Mouse (Mus musculus): ENCODE measurements around the gene Prg2. TPM values are rescaled to one million over a fixed set of nuclear protein-coding genes. Genes with fewer than 3 reads are reported as not detected.

The Prg2 gene
- total and polyA plus RNA-seq, 3 experiments, result 0.17 to 0.42 TPM; not detected in 1

- peaks cover 0 to 19% of the 10 kb centered on the region in 2 experiments; a peak in 2 of 4 replicates for H3K36me3 ChIP-seq (ENCODE audit: control insufficient read depth in 1 of 2, insufficient read depth in 2 of 2, low read length in 2 of 2)
- H3K27me3 ChIP-seq (ENCODE audit: control insufficient read depth in 1 of 2, insufficient read depth in 2 of 2, low read length in 2 of 2), result no peaks in the 10 kb centered on the region
- H3K79me2 ChIP-seq (ENCODE audit: control insufficient read depth, insufficient read depth, low read length, poor library complexity), result no peaks in the 10 kb centered on the region
- no peak overlapping the region for H3K27ac ChIP-seq (ENCODE audit: control insufficient read depth, low read depth, low read length)
- H3K9ac ChIP-seq (ENCODE audit: control insufficient read depth, low read depth, low read length, poor library complexity, severe bottlenecking), result no peak overlapping the region
- no peak for DNase-seq (ENCODE audit: low read depth, low spot score)
- TF ChIP-seq BHLHE40 (IDR thresholded peaks at IDR 0.05; ENCODE audit: borderline replicate concordance, low read depth, low read length) (no peak), CTCF (IDR thresholded peaks at IDR 0.05 in 2 of 3, conservative IDR thresholded peaks at IDR 0.05 in 1 of 3; ENCODE audit: control insufficient read depth in 1 of 3, insufficient read depth in 1 of 3, low read depth in 2 of 3, low read length in 3 of 3, poor library complexity in 1 of 3, severe bottlenecking in 1 of 3) (no peak), KAT2A (conservative IDR thresholded peaks at IDR 0.05; ENCODE audit: low read depth, low read length) (no peak), CHD2 (IDR thresholded peaks at IDR 0.05; ENCODE audit: low read length) (no peak), USF1 (IDR thresholded peaks at IDR 0.05; ENCODE audit: low read depth, low read length) (no peak), MAX (IDR thresholded peaks at IDR 0.05; ENCODE audit: low read length) (no peak), MYB (IDR thresholded peaks at IDR 0.05; ENCODE audit: low read depth, low read length) (no peak), ZMIZ1 (IDR thresholded peaks at IDR 0.05; ENCODE audit: low read depth, low read length) (no peak), HCFC1 (IDR thresholded peaks at IDR 0.05; ENCODE audit: low read depth, low read length) (no peak), POLR2AphosphoS2 (IDR thresholded peaks at IDR 0.05; ENCODE audit: low read length) (no peak), TCF12 (IDR thresholded peaks at IDR 0.05; ENCODE audit: low read depth, low read length) (no peak), MXI1 (IDR thresholded peaks at IDR 0.05; ENCODE audit: low read depth, low read length) (no peak), POLR2A (IDR thresholded peaks at IDR 0.05; ENCODE audit: control insufficient read depth in 1 of 2, insufficient read depth in 1 of 2, low read depth in 1 of 2, low read length in 2 of 2, poor library complexity in 1 of 2) (no peak), SMC3 (IDR thresholded peaks at IDR 0.05; ENCODE audit: low read depth, low read length) (no peak), POLR2AphosphoS5 (IDR thresholded peaks at IDR 0.05; ENCODE audit: borderline replicate concordance, low read depth, low read length) (no peak)
- H3K4me1 ChIP-seq (ENCODE audit: control insufficient read depth in 1 of 2, insufficient read depth in 2 of 2, low read length in 2 of 2), result peaks cover 9 to 11% of the 10 kb centered on the region in 2 experiments
- H3K9me3 ChIP-seq (replicated peaks; ENCODE audit: insufficient read depth, low read length), result no peaks in the 10 kb centered on the region
- no peak overlapping the region for H3K4me3 ChIP-seq (ENCODE audit: control insufficient read depth in 1 of 2, insufficient read depth in 1 of 2, low read depth in 2 of 2, low read length in 2 of 2)
Observed at GRCm38 (mm10) chr2:84962906-84963507, 17.3 kb upstream of the Prg2 start.

- no peak for DNase-seq (ENCODE audit: low read depth, low spot score)
- no peak overlapping the region for H3K4me3 ChIP-seq (ENCODE audit: control insufficient read depth in 1 of 2, insufficient read depth in 1 of 2, low read depth in 2 of 2, low read length in 2 of 2)
Observed at GRCm38 (mm10) chr2:84964111-84964801, 16.0 kb upstream of the Prg2 start.

More at GRCm38 (mm10) chr2:84964111-84964801, 16.0 kb upstream of the Prg2 start:
- H3K4me1 ChIP-seq (ENCODE audit: control insufficient read depth in 1 of 2, insufficient read depth in 2 of 2, low read length in 2 of 2), result peaks cover 3 to 6% of the 10 kb centered on the region in 2 experiments; a peak in 3 of 4 replicates
- no peak overlapping the region for H3K27ac ChIP-seq (ENCODE audit: control insufficient read depth, low read depth, low read length)
- TF ChIP-seq GABPA (IDR thresholded peaks at IDR 0.05; ENCODE audit: low read depth, low read length) (no peak), BHLHE40 (IDR thresholded peaks at IDR 0.05; ENCODE audit: borderline replicate concordance, low read depth, low read length) (no peak), NELFE (IDR thresholded peaks at IDR 0.05; ENCODE audit: low read depth, low read length) (no peak), EP300 (IDR thresholded peaks at IDR 0.05; ENCODE audit: low read depth in 1 of 2, low read length in 2 of 2) (no peak), ZNF384 (IDR thresholded peaks at IDR 0.05; ENCODE audit: low read depth, low read length) (no peak), MAFK (IDR thresholded peaks at IDR 0.05; ENCODE audit: borderline replicate concordance, low read depth, low read length) (no peak), MEF2A (IDR thresholded peaks at IDR 0.05; ENCODE audit: extremely low read depth, insufficient replicate concordance, low read depth, low read length, poor library complexity, severe bottlenecking) (no peak), UBTF (IDR thresholded peaks at IDR 0.05; ENCODE audit: borderline replicate concordance, insufficient read depth, low read depth, low read length) (no peak), SIN3A (IDR thresholded peaks at IDR 0.05; ENCODE audit: low read length) (no peak), POLR2A (IDR thresholded peaks at IDR 0.05; ENCODE audit: control insufficient read depth in 1 of 2, insufficient read depth in 1 of 2, low read depth in 1 of 2, low read length in 2 of 2, poor library complexity in 1 of 2) (no peak), MXI1 (IDR thresholded peaks at IDR 0.05; ENCODE audit: low read depth, low read length) (no peak), ZC3H11A (IDR thresholded peaks at IDR 0.05; ENCODE audit: low read depth, low read length) (no peak), CTCF (IDR thresholded peaks at IDR 0.05 in 2 of 3, conservative IDR thresholded peaks at IDR 0.05 in 1 of 3; ENCODE audit: control insufficient read depth in 1 of 3, insufficient read depth in 1 of 3, low read depth in 2 of 3, low read length in 3 of 3, poor library complexity in 1 of 3, severe bottlenecking in 1 of 3) (no peak), RCOR1 (IDR thresholded peaks at IDR 0.05; ENCODE audit: low read depth, low read length) (no peak), JUND (IDR thresholded peaks at IDR 0.05; ENCODE audit: low read depth, low read length) (no peak), MYC (IDR thresholded peaks at IDR 0.05; ENCODE audit: low read depth, low read length) (no peak), TAL1 (IDR thresholded peaks at IDR 0.05; ENCODE audit: low read length) (no peak)
- peaks cover 0 to 8% of the 10 kb centered on the region in 2 experiments; a peak in 2 of 4 replicates for H3K36me3 ChIP-seq (ENCODE audit: control insufficient read depth in 1 of 2, insufficient read depth in 2 of 2, low read length in 2 of 2)
- H3K79me2 ChIP-seq (ENCODE audit: control insufficient read depth, insufficient read depth, low read length, poor library complexity), result no peaks in the 10 kb centered on the region
- no peaks in the 10 kb centered on the region for H3K27me3 ChIP-seq (ENCODE audit: control insufficient read depth in 1 of 2, insufficient read depth in 2 of 2, low read length in 2 of 2)
- H3K9ac ChIP-seq (ENCODE audit: control insufficient read depth, low read depth, low read length, poor library complexity, severe bottlenecking), result no peak overlapping the region
- no peaks in the 10 kb centered on the region for H3K9me3 ChIP-seq (replicated peaks; ENCODE audit: insufficient read depth, low read length)

All from MEL (cell line).